Mouse (Mus musculus) G1E-ER4 (cell line): ENCODE measurements around the gene Atox1. TPM values are rescaled to one million over a fixed set of nuclear protein-coding genes. Genes with fewer than 3 reads are reported as not detected.

Experiments used
- GATA1 ChIP-seq: IDR thresholded peaks from one replicate; pipeline ENCODE4 v1.8.0; 2012; ENCODE audit warnings: low read length, inconsistent platforms
- polyA plus RNA-seq: library from polyadenylated mRNA; stranded (reverse); fragments of >175 nt; gene quantifications from 2 replicates; pipeline ENCODE4 v1.2.3, GENCODE M21; 2012

The Atox1 gene
- polyA plus RNA-seq, 1 experiment: 18.5 TPM

DNA sequence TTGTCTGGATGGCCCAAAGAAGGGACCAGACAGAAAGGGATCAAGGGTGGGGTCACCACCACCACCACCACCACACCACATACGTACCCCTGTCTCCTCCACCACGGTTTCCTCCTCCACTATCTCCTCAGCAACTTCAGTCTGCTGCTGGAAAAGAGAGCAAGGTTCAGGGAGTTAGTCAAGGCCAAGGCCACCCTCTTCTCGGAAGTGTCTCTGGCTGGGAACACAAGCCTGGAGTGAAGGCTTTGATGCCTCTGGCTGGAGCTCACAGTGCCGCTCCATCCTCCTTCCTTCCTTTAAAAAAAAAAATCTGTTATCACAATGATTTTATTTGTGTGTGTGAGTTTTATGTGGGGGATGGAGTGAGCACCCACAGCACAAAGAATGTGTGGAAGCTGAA, 53.9 kb downstream of the Atox1 start:
- TF ChIP-seq GATA1: no peak

DNA sequence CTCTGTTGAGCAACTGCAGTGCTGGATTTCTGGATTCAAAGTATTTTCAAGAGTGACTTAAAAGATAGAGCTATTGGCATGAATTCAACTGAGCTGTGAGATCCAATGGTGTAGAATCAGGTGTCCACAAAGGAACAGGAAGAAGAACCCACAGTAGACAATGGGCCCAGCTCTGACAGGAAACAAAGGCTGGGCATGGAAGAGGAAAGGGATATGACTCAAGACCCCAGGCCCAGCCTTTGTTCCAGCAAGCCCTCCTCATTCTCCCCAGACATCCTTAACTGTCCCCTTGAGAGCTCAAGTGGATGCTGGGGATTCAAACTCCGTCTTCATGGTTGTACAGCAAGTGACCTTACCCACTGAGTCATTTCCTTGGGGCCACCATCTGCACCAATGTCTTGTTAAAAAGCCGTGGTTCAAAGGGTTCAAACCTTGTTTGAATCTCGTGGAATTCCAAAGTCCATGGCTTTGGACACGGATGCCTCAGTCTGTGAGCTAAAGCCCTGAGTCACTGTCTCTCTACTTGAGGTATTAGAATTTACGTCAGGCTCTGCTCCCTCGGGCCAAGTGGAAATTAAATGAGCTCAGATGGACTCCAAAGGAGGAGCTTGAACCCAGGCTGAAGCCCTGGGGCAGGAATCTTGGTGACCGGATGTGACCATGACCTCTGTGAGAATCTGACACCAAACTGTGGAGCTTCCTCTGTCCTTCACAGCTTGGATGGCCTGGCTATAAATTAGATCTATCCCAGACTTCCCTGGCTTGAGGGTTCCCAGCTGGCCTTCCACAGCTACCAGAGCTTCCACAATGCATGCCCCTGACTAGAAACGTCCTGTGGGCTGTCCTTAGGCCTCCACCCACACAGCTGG, 55.2 kb downstream of the Atox1 start:
- TF ChIP-seq GATA1: no peak

DNA sequence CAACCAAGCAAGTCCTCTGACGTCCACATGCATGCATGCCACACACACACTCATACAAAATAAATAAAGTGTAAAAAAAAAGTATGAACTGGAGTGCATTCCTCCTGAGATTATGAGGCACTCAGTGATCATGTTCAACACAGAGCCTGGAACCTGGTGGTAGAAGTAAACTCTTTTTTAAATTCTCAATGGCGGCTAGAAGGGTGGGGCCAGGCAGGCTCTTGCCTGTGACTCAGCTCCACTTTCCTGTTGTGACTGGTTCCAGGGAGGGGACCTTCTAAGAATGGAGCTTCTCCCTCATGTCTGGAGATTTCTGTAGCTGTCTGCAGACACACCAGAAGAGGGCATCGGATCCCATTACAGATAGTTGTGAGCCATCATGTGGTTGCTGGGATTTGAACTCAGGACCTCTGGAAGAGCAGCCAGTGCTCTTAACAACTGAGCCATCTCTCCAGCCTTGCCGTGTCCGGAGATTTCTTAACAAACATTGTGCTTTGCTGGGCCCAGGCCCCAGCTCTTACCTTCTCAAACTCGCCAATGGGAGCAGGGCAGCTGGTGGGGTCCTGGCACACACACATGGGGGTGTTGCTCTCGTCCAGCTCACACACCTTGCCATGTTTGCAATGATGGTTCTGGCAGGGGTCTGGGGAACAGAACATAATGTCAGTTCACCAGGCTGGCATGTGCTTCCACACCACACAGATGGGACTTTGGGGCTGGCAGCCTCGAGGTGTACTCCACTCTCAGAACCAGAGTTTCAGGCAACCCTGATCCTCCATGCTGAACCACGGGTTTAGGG, 56.2 kb downstream of the Atox1 start:
- no peak for TF ChIP-seq GATA1

DNA sequence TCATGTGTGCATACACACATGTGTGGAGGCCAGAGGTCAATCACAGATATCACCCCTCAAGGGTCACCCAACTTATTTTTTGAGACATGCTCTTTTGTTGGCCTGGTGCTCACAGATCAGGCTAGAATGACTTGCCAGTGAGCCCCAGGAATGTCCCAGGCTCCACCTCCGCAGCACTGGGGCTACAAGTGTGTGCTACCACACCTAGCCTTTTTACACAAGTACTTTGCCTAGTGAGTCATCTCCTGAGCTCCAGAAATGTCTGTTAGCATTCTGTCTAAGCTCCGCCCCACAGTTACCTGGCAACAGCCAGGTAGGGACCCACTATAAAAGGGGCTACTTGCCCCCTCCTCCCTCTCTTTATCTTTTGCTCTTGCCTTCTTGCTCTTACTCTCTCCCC, 60.2 kb downstream of the Atox1 start:
- no peak for TF ChIP-seq GATA1

DNA sequence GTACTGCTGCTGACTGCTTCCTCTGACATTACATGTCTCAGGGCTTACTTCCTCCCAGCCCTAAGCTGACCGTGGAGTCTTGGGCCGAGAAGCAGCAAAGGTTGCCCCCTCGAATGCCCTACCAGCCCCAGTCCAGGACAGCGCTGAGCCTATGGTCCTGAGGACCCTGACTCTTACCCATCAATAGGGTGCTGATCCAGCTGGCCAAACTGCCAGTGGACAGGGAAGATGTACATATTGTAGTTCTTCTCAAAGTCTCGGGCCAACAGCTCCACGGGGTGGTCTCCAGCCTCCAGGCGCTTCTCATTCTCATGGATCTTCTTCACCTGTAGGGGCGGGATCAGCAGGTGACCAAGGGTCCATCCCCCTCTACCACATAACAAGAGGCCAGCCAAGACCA, 62.7 kb downstream of the Atox1 start:
- no peak for TF ChIP-seq GATA1

DNA sequence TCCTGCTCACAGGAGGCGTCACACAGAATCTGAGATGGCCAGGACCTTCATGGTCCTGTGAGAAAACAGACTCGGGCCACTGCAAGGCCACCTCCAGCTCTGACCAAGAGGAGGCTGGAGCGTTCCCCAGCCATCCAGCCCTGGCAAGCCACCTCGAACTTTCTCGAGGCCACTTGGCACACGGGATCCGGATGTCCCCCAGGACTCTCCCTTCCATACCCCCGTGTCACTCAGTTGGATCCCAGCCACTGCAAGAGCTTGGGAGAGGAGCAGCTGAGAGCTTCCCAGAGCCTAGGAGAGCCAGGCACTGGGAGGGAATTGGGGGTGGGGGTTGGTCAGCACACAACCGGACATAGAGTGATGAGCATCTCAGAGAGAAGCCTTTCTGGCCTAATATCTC, 63.6 kb downstream of the Atox1 start:
- TF ChIP-seq GATA1: no peak

DNA sequence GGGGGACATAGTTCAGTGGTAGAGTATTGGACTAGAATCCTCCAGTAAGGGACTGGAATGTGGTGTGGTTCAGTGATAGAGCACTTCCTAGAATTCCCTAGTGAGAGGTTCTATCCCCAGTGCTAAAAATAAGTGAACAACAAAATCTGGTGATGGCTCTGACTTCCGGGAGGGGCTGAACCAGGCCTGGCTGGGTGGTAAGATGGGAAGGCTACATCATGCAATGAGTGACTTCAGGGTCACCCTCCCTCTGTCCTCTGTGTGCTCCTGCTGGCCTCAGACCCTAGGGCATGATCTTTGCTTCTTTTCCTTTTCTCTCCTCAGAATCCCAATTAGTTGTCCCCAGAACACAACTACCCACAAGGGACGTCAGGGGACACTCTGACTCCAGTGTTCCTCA, 64.0 kb downstream of the Atox1 start:
- no peak for TF ChIP-seq GATA1

Other genes starting within 250 kb of the Atox1 start
- gene Fat2, start 124.7 kb downstream of the Atox1 start, polyA plus RNA-seq: not detected in 2 replicates
- not detected in 2 replicates for gene Sparc, start 38.1 kb downstream of the Atox1 start, polyA plus RNA-seq
- 354 and 368 TPM in 2 replicates for gene G3bp1, start 8.4 kb upstream of the Atox1 start, polyA plus RNA-seq
- not detected in 2 replicates for gene Glra1, start 147.0 kb upstream of the Atox1 start, polyA plus RNA-seq